Mouse (Mus musculus): ENCODE results near the gene Supt20. TPM values are rescaled to one million over a fixed set of nuclear protein-coding genes. Genes with fewer than 3 reads are reported as not detected.

Supt20 gene
- polyA plus RNA-seq, 1 experiment from 2014 or later, result 78.6 TPM

DNA sequence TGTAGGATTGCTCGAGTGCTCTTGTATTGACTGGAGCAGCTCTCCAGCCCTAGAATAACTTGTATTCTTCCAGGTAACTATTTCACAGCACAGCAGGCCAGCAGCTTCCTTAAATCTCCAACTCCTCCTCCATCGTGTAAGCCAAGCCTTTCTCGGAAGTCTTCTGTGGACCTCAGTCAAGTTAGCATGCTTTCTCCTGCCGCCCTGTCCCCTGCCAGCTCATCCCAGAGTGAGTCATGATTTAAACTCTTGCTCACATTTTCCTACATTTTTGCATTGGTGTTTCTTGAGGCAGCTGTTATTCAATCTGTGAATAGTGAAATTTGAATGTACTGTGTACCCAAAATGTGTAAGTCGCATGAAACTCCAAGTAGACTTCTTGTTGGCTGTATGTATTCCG is 22.9 kb downstream of the Supt20 start:
- Histone ChIP-seq H3K4me2 (no peak overlapping the region), H3K9ac (no peak overlapping the region), H3K36me3 (peaks cover 73% of the 10 kb centered on the region), H3K4me1 (replicated peaks) (no peaks in the 10 kb centered on the region), H3K27me3 (no peaks in the 10 kb centered on the region), H3K27ac (replicated peaks) (no peak overlapping the region), H3K9me3 (no peaks in the 10 kb centered on the region), H3K4me3 (no peak overlapping the region)
- ATAC-seq (ENCODE audit: low read depth), result no peak
- whole genome bisulfite sequencing, result 93% methylated on average over 6 of the region's 6 CpGs

DNA sequence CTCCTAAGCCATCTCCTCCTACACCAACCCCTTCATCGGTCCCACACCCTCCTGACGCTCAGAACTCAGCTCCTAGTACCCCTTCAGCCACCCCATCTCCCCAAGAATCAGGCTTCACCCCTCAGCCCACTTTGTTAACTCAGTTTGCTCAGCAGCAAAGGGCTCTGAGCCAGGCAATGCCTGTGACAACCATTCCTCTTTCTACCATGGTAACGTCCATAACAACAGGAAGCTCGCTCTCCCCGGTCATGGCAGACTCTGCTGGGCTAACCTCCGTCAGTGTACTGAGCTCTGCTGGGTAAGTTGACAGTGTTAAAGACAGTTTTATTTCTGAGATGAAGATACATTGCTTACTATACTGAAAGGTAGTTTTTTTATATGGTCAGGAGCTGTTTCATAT is 24.7 kb downstream of the Supt20 start:
- Histone ChIP-seq H3K27me3 (no peaks in the 10 kb centered on the region), H3K27ac (replicated peaks) (no peak overlapping the region), H3K9ac (no peak overlapping the region), H3K4me1 (replicated peaks) (no peaks in the 10 kb centered on the region), H3K36me3 (peaks cover 73% of the 10 kb centered on the region), H3K4me3 (no peak overlapping the region), H3K9me3 (no peaks in the 10 kb centered on the region), H3K4me2 (no peak overlapping the region)
- WGBS, result 78% methylated on average over 6 of the region's 6 CpGs
- ATAC-seq (ENCODE audit: low read depth), result no peak

DNA sequence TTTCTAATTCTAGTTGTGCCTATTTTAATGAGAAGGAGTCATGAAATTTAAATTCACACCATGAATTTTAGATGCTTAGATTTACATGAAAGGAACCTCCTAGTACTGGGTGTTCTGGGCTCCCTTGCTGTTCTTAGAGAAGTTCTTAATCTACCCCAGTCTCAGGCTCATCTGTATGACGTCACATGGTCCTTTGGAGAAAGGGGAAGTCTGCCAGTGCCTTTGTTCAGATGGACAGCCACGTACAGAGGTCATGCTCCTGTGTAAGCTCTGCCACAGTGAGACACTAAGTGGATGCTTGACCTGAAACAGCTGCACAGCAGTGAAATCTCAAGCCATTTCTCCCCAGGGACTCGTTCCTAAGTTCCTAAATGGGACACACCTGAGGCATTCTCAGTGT is 26.3 kb downstream of the Supt20 start:
- Histone ChIP-seq H3K4me2 (no peak overlapping the region), H3K4me3 (no peak overlapping the region), H3K9ac (no peak overlapping the region), H3K27ac (replicated peaks) (no peak overlapping the region), H3K27me3 (no peaks in the 10 kb centered on the region), H3K9me3 (no peaks in the 10 kb centered on the region), H3K36me3 (peaks cover 80% of the 10 kb centered on the region), H3K4me1 (replicated peaks) (no peaks in the 10 kb centered on the region)
- WGBS, result 65% methylated on average over 3 of the region's 3 CpGs
- no peak for ATAC-seq (ENCODE audit: low read depth)

DNA sequence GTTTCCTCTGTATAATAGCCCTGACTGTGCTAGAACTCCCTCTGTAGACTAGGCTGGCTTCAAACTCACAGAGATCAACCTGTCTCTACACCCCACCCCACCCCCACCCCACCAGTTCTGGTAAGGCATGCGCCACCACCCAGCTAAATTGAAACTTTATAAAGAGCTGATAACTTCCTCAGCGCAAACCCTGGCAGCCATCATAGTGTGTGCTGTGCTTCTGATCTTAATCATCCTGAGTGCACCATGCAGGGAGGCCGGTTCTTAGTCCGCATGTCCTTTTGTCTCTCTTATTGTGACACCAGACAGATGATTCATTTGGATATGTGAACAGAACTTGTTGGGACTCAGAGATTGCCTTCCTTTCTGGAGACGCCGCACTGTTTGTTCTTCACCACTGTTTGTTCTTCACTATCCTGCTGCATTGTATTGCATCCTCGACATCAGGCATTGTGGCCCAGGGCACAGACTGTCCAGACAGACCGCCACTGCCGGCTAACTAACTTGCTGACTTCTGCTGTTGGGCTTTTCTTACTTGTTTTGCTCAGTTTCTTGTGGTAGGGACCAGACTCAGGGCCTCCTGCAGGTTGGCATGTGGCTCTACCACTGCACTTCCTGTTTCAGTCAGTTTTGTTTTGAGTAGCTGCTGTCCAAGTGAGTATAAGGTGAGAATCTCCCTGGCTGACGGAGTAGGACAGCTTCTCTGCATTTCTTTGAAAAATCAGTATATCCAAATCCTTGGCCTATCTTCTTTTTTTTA is 31.3 kb downstream of the Supt20 start:
- H3K36me3 ChIP-seq, result peaks cover 71% of the 10 kb centered on the region
- no peak for ATAC-seq (ENCODE audit: low read depth)
- H3K9ac ChIP-seq, result no peak overlapping the region
- no peak overlapping the region for H3K27ac ChIP-seq (replicated peaks)
- H3K4me3 ChIP-seq, result no peak overlapping the region
- H3K4me1 ChIP-seq (replicated peaks), result no peaks in the 10 kb centered on the region
- 84% methylated on average over 10 of the region's 10 CpGs for WGBS
- no peaks in the 10 kb centered on the region for H3K9me3 ChIP-seq
- no peaks in the 10 kb centered on the region for H3K27me3 ChIP-seq
- H3K4me2 ChIP-seq, result no peak overlapping the region

DNA sequence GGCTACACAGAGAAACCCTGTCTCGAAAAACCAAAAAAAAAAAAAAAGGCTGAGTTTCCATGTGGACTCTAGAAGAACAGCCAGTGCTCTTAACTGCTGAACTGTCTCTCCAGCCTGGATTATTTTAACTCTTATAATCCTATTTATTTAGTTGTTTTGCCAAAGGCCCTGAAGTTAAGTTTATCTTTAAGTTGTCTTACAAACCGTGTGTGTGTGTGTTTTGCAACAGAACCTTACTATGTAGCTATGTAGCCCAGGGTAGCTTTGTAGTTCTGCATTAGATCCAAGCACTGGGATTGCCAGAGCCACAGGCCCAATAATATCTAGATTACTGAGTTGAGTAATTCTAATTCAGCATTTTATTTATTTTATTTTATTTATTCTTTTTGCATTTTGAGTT is 32.7 kb downstream of the Supt20 start:
- Histone ChIP-seq H3K4me2 (no peak overlapping the region), H3K4me1 (replicated peaks) (no peaks in the 10 kb centered on the region), H3K27ac (replicated peaks) (no peak overlapping the region), H3K9me3 (no peaks in the 10 kb centered on the region), H3K36me3 (peaks cover 78% of the 10 kb centered on the region), H3K9ac (no peak overlapping the region), H3K27me3 (no peaks in the 10 kb centered on the region), H3K4me3 (no peak overlapping the region)
- ATAC-seq (ENCODE audit: low read depth), result no peak
- 75% methylated on average over 2 of the region's 2 CpGs for WGBS

DNA sequence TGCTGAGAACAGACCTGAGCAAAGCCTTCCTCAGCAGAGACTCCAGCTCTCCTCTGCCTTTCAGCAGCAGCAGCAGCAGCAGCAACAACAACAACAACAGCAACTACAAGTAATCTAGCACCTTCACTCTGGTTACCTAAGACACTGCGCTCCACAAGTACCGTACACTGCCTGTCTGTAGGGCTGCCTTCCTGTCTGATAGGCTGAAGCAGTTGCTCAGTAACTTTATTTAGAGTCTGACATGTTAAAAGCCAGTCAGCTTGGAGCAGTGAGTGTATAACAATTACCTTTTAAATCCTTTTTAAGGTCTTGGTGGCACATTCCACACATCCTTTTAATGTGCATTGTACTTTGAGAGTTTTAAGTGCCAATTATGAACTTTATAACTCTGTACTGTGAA is 35.0 kb downstream of the Supt20 start:
- no peak for ATAC-seq (ENCODE audit: low read depth)
- no peak overlapping the region for H3K9ac ChIP-seq
- no peaks in the 10 kb centered on the region for H3K4me1 ChIP-seq (replicated peaks)
- H3K9me3 ChIP-seq, result no peaks in the 10 kb centered on the region
- WGBS, result 96% methylated on average over 2 of the region's 2 CpGs
- peaks cover 77% of the 10 kb centered on the region for H3K36me3 ChIP-seq
- no peak overlapping the region for H3K27ac ChIP-seq (replicated peaks)
- H3K4me3 ChIP-seq, result no peak overlapping the region
- H3K27me3 ChIP-seq, result no peaks in the 10 kb centered on the region
- H3K4me2 ChIP-seq, result no peak overlapping the region

DNA sequence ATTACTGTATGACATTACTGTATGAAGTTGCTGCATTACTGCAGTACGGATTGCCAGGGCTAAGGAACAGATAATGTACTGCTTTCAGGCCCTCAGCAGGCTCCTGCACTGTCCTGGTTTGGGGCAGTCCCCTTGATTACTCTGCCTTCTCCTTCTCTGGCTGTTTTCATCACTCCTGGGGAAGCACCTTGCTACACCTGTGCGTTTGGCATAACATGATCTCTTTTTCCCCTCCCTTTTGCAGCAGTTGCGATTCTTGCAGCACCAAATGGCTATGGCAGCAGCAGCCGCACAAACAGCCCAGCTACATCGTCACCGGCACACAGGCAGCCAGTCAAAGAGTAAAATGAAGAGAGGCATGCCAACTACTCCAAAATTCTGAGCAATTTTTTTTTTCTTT is 35.5 kb downstream of the Supt20 start:
- H3K27ac ChIP-seq (replicated peaks), result no peak overlapping the region
- ATAC-seq (ENCODE audit: low read depth), result no peak
- no peaks in the 10 kb centered on the region for H3K27me3 ChIP-seq
- no peaks in the 10 kb centered on the region for H3K9me3 ChIP-seq
- 94% methylated on average over 6 of the region's 6 CpGs for WGBS
- H3K4me3 ChIP-seq, result no peak overlapping the region
- peaks cover 76% of the 10 kb centered on the region for H3K36me3 ChIP-seq
- no peak overlapping the region for H3K9ac ChIP-seq
- peaks cover 4% of the 10 kb centered on the region; the same call in 1 of the 2 replicates for H3K4me1 ChIP-seq (replicated peaks)
- H3K4me2 ChIP-seq, result no peak overlapping the region

DNA sequence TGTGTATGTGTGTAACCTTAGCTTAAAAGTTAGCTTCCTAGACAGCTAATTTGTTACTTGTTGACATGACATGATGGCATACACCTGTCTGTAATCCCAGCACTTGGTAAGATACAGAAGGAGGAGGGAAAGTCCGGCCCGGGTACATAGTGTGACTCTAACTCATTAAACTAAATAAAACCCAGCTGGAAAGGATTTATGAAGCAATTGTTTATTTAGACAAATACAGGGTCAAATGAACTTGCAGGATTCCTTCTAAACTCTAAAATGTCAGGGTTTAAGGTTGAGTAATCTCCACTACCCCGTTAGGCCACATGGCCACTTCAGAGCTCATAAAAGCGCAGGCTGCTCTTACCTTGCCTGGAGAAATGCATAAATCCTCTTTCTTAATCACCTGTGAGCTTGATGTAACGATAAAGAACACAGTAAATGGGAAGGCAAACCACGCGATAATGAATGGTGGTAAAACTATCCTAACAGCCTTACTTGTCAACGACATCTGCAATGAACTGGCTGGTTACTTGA is 39.1 kb downstream of the Supt20 start:
- no peaks in the 10 kb centered on the region for H3K9me3 ChIP-seq
- peaks cover 59% of the 10 kb centered on the region for H3K36me3 ChIP-seq
- no peak overlapping the region for H3K9ac ChIP-seq
- H3K4me3 ChIP-seq, result no peak overlapping the region
- no peak overlapping the region for H3K27ac ChIP-seq (replicated peaks)
- WGBS, result 83% methylated on average over 8 of the region's 8 CpGs
- peaks cover 20% of the 10 kb centered on the region for H3K4me1 ChIP-seq (replicated peaks)
- no peaks in the 10 kb centered on the region for H3K27me3 ChIP-seq
- no peak overlapping the region for H3K4me2 ChIP-seq
- no peak for ATAC-seq (ENCODE audit: low read depth)

DNA sequence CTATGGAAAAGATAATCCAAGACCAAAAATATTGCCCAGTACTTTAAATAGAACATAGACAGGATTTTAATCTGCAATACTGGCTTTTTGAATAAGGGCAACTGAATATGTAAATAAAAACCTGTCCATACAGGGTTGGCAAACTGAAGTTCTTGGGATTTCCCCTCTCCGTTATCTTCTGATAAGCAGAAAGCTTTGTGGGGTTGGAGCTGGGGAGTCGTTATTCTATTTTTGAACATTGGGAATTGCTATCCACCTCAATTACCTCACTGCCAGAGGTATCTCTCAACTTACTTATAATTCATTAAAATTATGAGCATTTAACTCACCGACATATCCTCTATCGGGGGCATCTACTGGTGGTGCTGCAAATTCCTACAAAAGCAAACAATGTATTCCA is 39.8 kb downstream of the Supt20 start:
- Histone ChIP-seq H3K27ac (replicated peaks) (no peak overlapping the region), H3K4me2 (no peak overlapping the region), H3K27me3 (no peaks in the 10 kb centered on the region), H3K4me1 (replicated peaks) (peaks cover 20% of the 10 kb centered on the region), H3K4me3 (no peak overlapping the region), H3K9ac (no peak overlapping the region), H3K36me3 (peaks cover 53% of the 10 kb centered on the region), H3K9me3 (no peaks in the 10 kb centered on the region)
- WGBS, result 92% methylated on average over 4 of the region's 4 CpGs
- ATAC-seq (ENCODE audit: low read depth), result no peak

DNA sequence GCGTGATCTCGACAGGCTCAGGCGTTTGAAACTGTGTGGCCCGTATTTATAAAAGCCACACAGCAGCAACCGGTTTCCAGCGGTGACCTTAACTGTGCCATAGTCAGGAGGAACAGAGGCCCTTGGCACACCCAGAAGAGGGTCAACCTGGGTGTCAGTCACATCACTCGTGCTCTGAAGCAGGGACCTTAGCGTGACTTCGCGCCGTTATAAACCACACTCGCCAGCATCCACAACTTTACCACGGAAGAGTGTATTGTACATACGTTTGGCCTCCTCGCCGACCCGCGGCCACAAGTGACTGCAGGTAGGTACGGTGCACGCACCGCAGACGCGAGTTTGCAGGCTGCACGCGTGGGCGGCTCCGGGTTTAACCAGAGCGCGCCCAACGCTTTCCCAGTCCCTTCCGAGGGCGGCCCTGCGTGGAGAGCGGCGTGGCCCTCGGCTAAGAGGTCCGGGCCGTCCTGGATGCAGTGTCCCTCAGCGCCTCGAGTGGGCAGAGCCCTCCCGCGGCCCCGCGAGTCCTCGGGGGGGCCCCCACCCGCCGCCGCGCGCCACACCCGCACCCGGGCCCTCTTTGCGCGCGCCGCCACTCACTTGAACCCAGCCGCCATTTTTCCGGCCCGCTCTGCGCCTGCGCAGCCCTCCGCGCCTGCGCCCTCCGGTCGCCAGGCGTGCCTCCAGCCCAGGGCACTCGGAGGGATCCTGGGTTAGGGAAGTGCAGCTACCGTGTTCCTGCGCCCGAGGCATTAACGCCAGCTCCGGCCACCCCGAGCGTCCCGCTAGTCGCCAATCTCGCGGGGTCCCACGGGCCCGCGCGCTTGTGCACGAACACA is 42.0 kb downstream of the Supt20 start:
- Histone ChIP-seq H3K4me1 (replicated peaks) (peaks cover 20% of the 10 kb centered on the region), H3K9me3 (no peaks in the 10 kb centered on the region), H3K4me2 (peak overlapping the region; percentile 89), H3K36me3 (peaks cover 38% of the 10 kb centered on the region), H3K27me3 (no peaks in the 10 kb centered on the region), H3K27ac (replicated peaks) (peak overlapping the region; percentile 99), H3K4me3 (peak overlapping the region; percentile 82), H3K9ac (peak overlapping the region; percentile 97)
- peak; percentile 96 for ATAC-seq (ENCODE audit: low read depth)
- under 1% methylated on average over 84 of the region's 84 CpGs for WGBS

DNA sequence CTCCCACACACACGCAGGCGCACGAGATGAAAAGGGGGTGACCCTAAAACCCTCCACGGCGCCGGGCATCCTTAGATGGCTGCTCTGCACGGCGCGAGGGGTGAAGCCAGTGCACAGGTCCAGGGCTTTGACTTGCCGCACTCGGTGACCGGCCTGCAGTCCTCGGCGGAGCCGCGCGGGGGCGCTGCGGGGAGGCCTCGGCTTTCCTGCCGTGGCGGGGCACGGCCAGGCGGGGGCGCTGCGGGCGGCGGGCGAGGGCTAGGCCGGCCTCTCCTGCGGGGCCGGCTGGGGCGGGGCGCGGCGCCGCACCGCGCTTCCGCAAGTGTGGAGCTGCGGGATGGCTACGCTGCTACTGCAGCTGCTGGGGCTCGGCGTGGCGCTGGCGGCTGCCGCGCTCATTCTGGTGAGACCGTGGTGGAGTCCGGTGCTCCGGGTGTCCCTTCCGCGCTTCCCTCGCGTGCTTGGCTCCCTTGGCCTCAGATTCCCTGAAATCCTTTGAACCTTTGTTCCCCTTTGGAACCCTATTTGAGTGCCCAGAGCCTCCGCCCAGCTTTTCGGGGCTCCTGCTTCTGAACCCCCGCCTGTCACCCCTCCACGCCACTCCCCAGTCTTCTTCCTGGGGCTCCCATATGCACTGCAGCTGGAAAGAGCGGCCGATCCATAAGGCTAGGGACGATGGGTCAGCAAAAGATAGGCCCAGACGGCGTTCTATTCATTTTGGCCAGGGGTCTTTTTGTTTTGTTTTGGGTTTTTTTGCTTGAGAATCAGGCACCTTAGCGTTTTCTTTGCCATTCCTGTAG is 42.8 kb downstream of the Supt20 start, which contains the start of the genes Exosc8 and Alg5:
Gene Exosc8 (minus strand): TSS at position 147 of the 800 bp plus-strand sequence.
Gene Alg5 (plus strand): TSS at position 293 of the 800 bp plus-strand sequence.
- WGBS, result under 1% methylated on average over 61 of the region's 65 CpGs
- Histone ChIP-seq H3K27me3 (no peaks in the 10 kb centered on the region), H3K9me3 (no peaks in the 10 kb centered on the region), H3K27ac (replicated peaks) (peak within 1 kb of the TSS; percentile 99), H3K36me3 (peaks cover 34% of the 10 kb centered on the region), H3K9ac (peak within 1 kb of the TSS; percentile 97), H3K4me1 (replicated peaks) (peaks cover 20% of the 10 kb centered on the region), H3K4me2 (peak within 1 kb of the TSS; percentile 89), H3K4me3 (peak within 1 kb of the TSS; percentile 82)
- peak; percentile 95 for ATAC-seq (ENCODE audit: low read depth)
